Mouse (Mus musculus): ENCODE data around the gene Abca14. TPM values are rescaled to one million over a fixed set of nuclear protein-coding genes. Genes with fewer than 3 reads are reported as not detected.

Gene Abca14
- under 1 TPM in 2 of 4 experiments, not detected in 2; 0.06 to 0.07 TPM for total RNA-seq (2022)

GRCm38 (mm10) chr7:120203789-120204188, at the start of gene Abca14:
Gene Abca14 (plus strand): TSS chr7:120203961.
- DNase-seq (ENCODE audit: low spot score in 2 of 2) = peak; percentile 61 to 80

- no peak for DNase-seq (ENCODE audit: low spot score in 2 of 2)
Measured at GRCm38 (mm10) chr7:120156841-120157409, 46.8 kb upstream of the Abca14 start.

- no peak for DNase-seq (ENCODE audit: low spot score in 2 of 2)
Measured at GRCm38 (mm10) chr7:120157575-120158061, 46.1 kb upstream of the Abca14 start.

GRCm38 (mm10) chr7:120158121-120158613, 45.6 kb upstream of the Abca14 start:
- no peak for DNase-seq (ENCODE audit: low spot score in 2 of 2)

GRCm38 (mm10) chr7:120163581-120164251, 40.0 kb upstream of the Abca14 start:
- DNase-seq (ENCODE audit: low spot score in 2 of 2) = no peak

GRCm38 (mm10) chr7:120172188-120172700, 31.5 kb upstream of the Abca14 start:
- DNase-seq (ENCODE audit: low spot score in 2 of 2) = no peak

GRCm38 (mm10) chr7:120173603-120174244, 30.0 kb upstream of the Abca14 start, which contains the start of gene Anks4b:
Gene Anks4b (plus strand): TSS chr7:120173858.
- no peak for DNase-seq (ENCODE audit: low spot score in 2 of 2)

- no peak for DNase-seq (ENCODE audit: low spot score in 2 of 2)
Measured at GRCm38 (mm10) chr7:120174723-120175504, 28.8 kb upstream of the Abca14 start.

GRCm38 (mm10) chr7:120177611-120178010, 26.1 kb upstream of the Abca14 start:
- no peak for DNase-seq (ENCODE audit: low spot score in 2 of 2)

- no peak for DNase-seq (ENCODE audit: low spot score in 2 of 2)
Measured at GRCm38 (mm10) chr7:120178935-120179334, 24.8 kb upstream of the Abca14 start.

GRCm38 (mm10) chr7:120180547-120180946, 23.2 kb upstream of the Abca14 start:
- no peak for DNase-seq (ENCODE audit: low spot score in 2 of 2)

GRCm38 (mm10) chr7:120181401-120182230, 22.1 kb upstream of the Abca14 start:
- DNase-seq (ENCODE audit: low spot score in 2 of 2) = no peak

GRCm38 (mm10) chr7:120182891-120183290, 20.9 kb upstream of the Abca14 start:
- no peak for DNase-seq (ENCODE audit: low spot score in 2 of 2)

GRCm38 (mm10) chr7:120188946-120189345, 14.8 kb upstream of the Abca14 start:
- DNase-seq (ENCODE audit: low spot score in 2 of 2) = no peak

GRCm38 (mm10) chr7:120189369-120190149, 14.2 kb upstream of the Abca14 start:
- DNase-seq (ENCODE audit: low spot score in 2 of 2) = no peak

GRCm38 (mm10) chr7:120190150-120190665, 13.6 kb upstream of the Abca14 start:
- no peak for DNase-seq (ENCODE audit: low spot score in 2 of 2)

- no peak for DNase-seq (ENCODE audit: low spot score in 2 of 2)
Measured at GRCm38 (mm10) chr7:120192207-120192606, 11.6 kb upstream of the Abca14 start.

GRCm38 (mm10) chr7:120192816-120193215, 10.9 kb upstream of the Abca14 start:
- no peak for DNase-seq (ENCODE audit: low spot score in 2 of 2)

GRCm38 (mm10) chr7:120195207-120195606, 8.6 kb upstream of the Abca14 start:
- DNase-seq (ENCODE audit: low spot score in 2 of 2) = no peak

Data from left cerebral cortex, adult 8-10 months (tissue).